Mouse (Mus musculus): Measurements from ENCODE around the gene Csrnp2.

DNA sequence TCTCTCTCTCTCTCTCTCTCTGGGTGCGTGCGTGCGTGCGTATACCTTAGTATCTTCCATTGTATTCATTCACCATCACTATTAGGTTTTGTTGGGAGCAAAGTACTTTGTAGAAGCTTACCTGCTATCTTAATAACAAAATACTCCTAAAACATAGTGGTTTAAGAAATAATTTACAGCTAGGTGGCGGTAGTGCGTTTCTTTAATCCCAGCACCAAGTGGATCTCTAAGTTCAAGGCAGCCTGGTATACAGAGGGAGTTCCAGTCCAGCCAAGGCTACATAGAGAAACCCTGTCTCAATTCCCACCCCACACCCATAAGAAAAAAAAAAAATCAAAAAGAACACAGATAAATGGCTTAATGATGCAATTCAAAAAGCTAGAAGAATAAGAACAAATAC is 42.6 kb upstream of the Csrnp2 start:
- TF ChIP-seq CTCF (IDR thresholded peaks at IDR 0.05; ENCODE audit: borderline replicate concordance, control insufficient read depth, extremely low read depth, insufficient read depth, low read length, poor library complexity) (no peak), POLR2A (IDR thresholded peaks at IDR 0.05; ENCODE audit: control insufficient read depth, extremely low read depth, insufficient read depth, low read length, poor library complexity) (no peak)
